14 mouse cellular contexts compared by ENCODE assay signal in genomic region chr10:112397194-112397593, GRCm38 (mm10).
DNase-seq lines count a peak whose midpoint lies in the region; ATAC-seq and TF ChIP-seq lines count a peak whose summit lies in the region.
"Had no signal": no experiment of that assay in that cellular context is flagged by ENCODE, and none has a peak within 500 bp of the region (broad histone marks: within the 10 kb centered on the region; RNA-seq: fewer than 3 reads in every experiment).

No protein-coding gene starts in this region.

- TF ChIP-seq EP300 in lung, postnatal 0 days (IDR thresholded peaks at IDR 0.05), result no peak

- H3K27me3 ChIP-seq in hindbrain, embryonic 11.5 days (ENCODE audit: control insufficient read depth, insufficient read depth, low read length), result no peaks in the 10 kb centered on the region
- no peaks in the 10 kb centered on the region for H3K27me3 ChIP-seq in hindbrain, embryonic 13.5 days
- H3K27me3 ChIP-seq in lung, postnatal 0 days (replicated peaks; ENCODE audit: insufficient read depth, low read length), result no peaks in the 10 kb centered on the region
- H3K27me3 ChIP-seq: hindbrain, embryonic 15.5 days; limb, embryonic 13.5 days had no signal

- H3K4me2 ChIP-seq in hindbrain, embryonic 11.5 days (replicated peaks; ENCODE audit: low read depth, low read length), result no peak overlapping the region
- H3K4me2 ChIP-seq in hindbrain, embryonic 13.5 days, result no peak overlapping the region
- H3K4me2 ChIP-seq in lung, postnatal 0 days (replicated peaks; ENCODE audit: low read depth, low read length), result no peak overlapping the region
- H3K4me2 ChIP-seq: hindbrain, embryonic 15.5 days; limb, embryonic 13.5 days had no signal

- H3K9ac ChIP-seq in hindbrain, embryonic 11.5 days (ENCODE audit: low read depth, low read length), result no peak overlapping the region
- no peak overlapping the region for H3K9ac ChIP-seq in hindbrain, embryonic 13.5 days
- no peak overlapping the region for H3K9ac ChIP-seq in lung, postnatal 0 days (replicated peaks; ENCODE audit: low read depth)
- H3K9ac ChIP-seq: hindbrain, embryonic 15.5 days; limb, embryonic 13.5 days had no signal

- no peaks in the 10 kb centered on the region for H3K4me1 ChIP-seq in hindbrain, embryonic 11.5 days (replicated peaks; ENCODE audit: control insufficient read depth, insufficient read depth, low read length)
- H3K4me1 ChIP-seq in hindbrain, embryonic 13.5 days (replicated peaks), result peaks cover 11% of the 10 kb centered on the region
- H3K4me1 ChIP-seq in lung, postnatal 0 days (ENCODE audit: insufficient read depth, low read depth, low read length), result no peaks in the 10 kb centered on the region
- H3K4me1 ChIP-seq: hindbrain, embryonic 15.5 days had no signal

- no peak overlapping the region for H3K4me3 ChIP-seq in hindbrain, embryonic 11.5 days (ENCODE audit: low read depth, low read length)
- no peak overlapping the region for H3K4me3 ChIP-seq in hindbrain, embryonic 13.5 days
- H3K4me3 ChIP-seq in lung, postnatal 0 days (ENCODE audit: low read depth, low read length), result no peak overlapping the region
- H3K4me3 ChIP-seq: hindbrain, embryonic 15.5 days; limb, embryonic 13.5 days had no signal

- H3K27ac ChIP-seq in hindbrain, embryonic 11.5 days (ENCODE audit: low read depth, low read length), result no peak overlapping the region
- no peak overlapping the region for H3K27ac ChIP-seq in hindbrain, embryonic 13.5 days
- no peak overlapping the region for H3K27ac ChIP-seq in lung, postnatal 0 days (ENCODE audit: low read length)
- H3K27ac ChIP-seq: hindbrain, embryonic 15.5 days; limb, embryonic 13.5 days; macrophage had no signal

- H3K36me3 ChIP-seq in hindbrain, embryonic 11.5 days (ENCODE audit: control insufficient read depth, insufficient read depth, low read length), result no peaks in the 10 kb centered on the region
- H3K36me3 ChIP-seq in hindbrain, embryonic 13.5 days, result no peaks in the 10 kb centered on the region
- no peaks in the 10 kb centered on the region for H3K36me3 ChIP-seq in lung, postnatal 0 days (ENCODE audit: insufficient read depth, low read length)
- H3K36me3 ChIP-seq: hindbrain, embryonic 15.5 days; limb, embryonic 13.5 days had no signal

- TF ChIP-seq CTCF in lung, postnatal 0 days (IDR thresholded peaks at IDR 0.05), result 0 out of 2 replicates have a peak, but pooled peaks have one; percentile 3

- 55% methylated on average over 2 of the region's 2 CpGs for WGBS in hindbrain, embryonic 11.5 days
- 47% methylated on average over 2 of the region's 2 CpGs for WGBS in hindbrain, embryonic 13.5 days
- WGBS in lung, postnatal 0 days, result 40% methylated on average over 2 of the region's 2 CpGs

- no peaks in the 10 kb centered on the region for H3K9me3 ChIP-seq in hindbrain, embryonic 11.5 days (ENCODE audit: control insufficient read depth, low read length)
- no peaks in the 10 kb centered on the region for H3K9me3 ChIP-seq in hindbrain, embryonic 13.5 days
- H3K9me3 ChIP-seq in lung, postnatal 0 days (ENCODE audit: low read length), result no peaks in the 10 kb centered on the region
- H3K9me3 ChIP-seq: hindbrain, embryonic 15.5 days; limb, embryonic 13.5 days had no signal

- peak; percentile 22 for DNase-seq in hindbrain, embryonic 11.5 days (ENCODE audit: low spot score)
- no peak for DNase-seq in lung, postnatal 0 days (ENCODE audit: low spot score)
- no peak for DNase-seq in lung, adult 18-20 months
- DNase-seq in ES-CJ7 (ENCODE audit: low read depth, low spot score), result peak; percentile 45
- DNase-seq in embryo, embryonic 10.5 days (ENCODE audit: low spot score), result peak; percentile 30
- DNase-seq in urinary bladder, postnatal 4 days (ENCODE audit: low spot score in 2 of 2), result no peak
- no peak for DNase-seq in gastrocnemius, postnatal 25 days
- DNase-seq: adrenal gland, adult 8-10 months; cerebellum, adult 11-12 months; heart, adult 18-20 months had no signal

- ATAC-seq in hindbrain, embryonic 11.5 days (ENCODE audit: low FRiP score), result no peak
- ATAC-seq in hindbrain, embryonic 13.5 days (ENCODE audit: low FRiP score), result no peak
- ATAC-seq in lung, postnatal 0 days, result no peak

Comparison
In these comparisons a context has a peak if more than half of its experiments do, and no peak if none do; other contexts are left out.
1. DNase-seq: peak in hindbrain, embryonic 11.5 days (single experiment), ES-CJ7 (single experiment) and embryo, embryonic 10.5 days (single experiment); none in lung, postnatal 0 days (single experiment), lung, adult 18-20 months (0 of 2), urinary bladder, postnatal 4 days (0 of 2) and gastrocnemius, postnatal 25 days (single experiment).